8 mouse cellular contexts compared by ENCODE assay signal in genomic region chr1:169655256-169655655, GRCm38 (mm10). TPM values are rescaled to one million over a fixed set of nuclear protein-coding genes. Genes with fewer than 3 reads are reported as not detected.
DNase-seq lines count a peak whose midpoint lies in the region; ATAC-seq and TF ChIP-seq lines count a peak whose summit lies in the region.

Rgs5 (plus strand) TSS chr1:169655501.

- no peak for TF ChIP-seq EP300 in liver, embryonic 14.5 days (IDR thresholded peaks at IDR 0.05; ENCODE audit: low read depth)

- 35% methylated on average over 8 of the region's 8 CpGs for whole genome bisulfite sequencing in forebrain, embryonic 12.5 days
- WGBS in heart, embryonic 13.5 days = 5% methylated on average over 8 of the region's 8 CpGs
- 7% methylated on average over 8 of the region's 8 CpGs for WGBS in liver, embryonic 14.5 days (ENCODE audit: insufficient replicate concordance)

- ATAC-seq in forebrain, embryonic 12.5 days (ENCODE audit: low FRiP score) = no peak
- no peak for ATAC-seq in heart, embryonic 13.5 days (ENCODE audit: extremely low read depth, insufficient number of reproducible peaks, low FRiP score, low TSS enrichment)
- no peak for ATAC-seq in liver, embryonic 14.5 days (ENCODE audit: insufficient read depth)

- no peak within 1 kb of the TSS for H3K27ac ChIP-seq in forebrain, embryonic 12.5 days
- H3K27ac ChIP-seq in heart, embryonic 13.5 days (replicated peaks) = no peak within 1 kb of the TSS; the same call in 1 of the 2 replicates
- no peak within 1 kb of the TSS for H3K27ac ChIP-seq in liver, embryonic 14.5 days

- H3K36me3 ChIP-seq in forebrain, embryonic 12.5 days (replicated peaks) = no peaks in the 10 kb centered on the region
- H3K36me3 ChIP-seq in heart, embryonic 13.5 days = no peaks in the 10 kb centered on the region
- H3K36me3 ChIP-seq in liver, embryonic 14.5 days (replicated peaks; ENCODE audit: control insufficient read depth, insufficient read depth, low read depth) = no peaks in the 10 kb centered on the region

- H3K4me1 ChIP-seq in forebrain, embryonic 12.5 days = peaks cover 14% of the 10 kb centered on the region
- H3K4me1 ChIP-seq in heart, embryonic 13.5 days = peaks cover 26% of the 10 kb centered on the region
- H3K4me1 ChIP-seq in liver, embryonic 14.5 days (replicated peaks; ENCODE audit: control insufficient read depth in 2 of 2, insufficient read depth in 2 of 2, low read length in 1 of 2) = no peaks in the 10 kb centered on the region; a peak in 1 of 4 replicates

- DNase-seq in adrenal gland, postnatal 25 days = peak; percentile 22
- DNase-seq in kidney, postnatal 10 days = peak; percentile 79
- DNase-seq in liver, embryonic 14.5 days (ENCODE audit: low read depth in 3 of 3, low spot score in 3 of 3) = no peak
- DNase-seq in right cerebral cortex, adult 18-20 months = peak; percentile 34
- no peak for DNase-seq in T-cell, adult 2 months (ENCODE audit: low spot score)
- DNase-seq in spleen, adult 12 weeks (ENCODE audit: low spot score) = no peak

- H3K27me3 ChIP-seq in forebrain, embryonic 12.5 days = no peaks in the 10 kb centered on the region
- no peaks in the 10 kb centered on the region for H3K27me3 ChIP-seq in heart, embryonic 13.5 days (replicated peaks)
- H3K27me3 ChIP-seq in liver, embryonic 14.5 days (ENCODE audit: control insufficient read depth, insufficient read depth, low read length) = no peaks in the 10 kb centered on the region

- H3K9ac ChIP-seq in forebrain, embryonic 12.5 days = no peak within 1 kb of the TSS
- peak within 1 kb of the TSS; percentile 40; the same call in 1 of the 2 replicates for H3K9ac ChIP-seq in heart, embryonic 13.5 days
- no peak within 1 kb of the TSS for H3K9ac ChIP-seq in liver, embryonic 14.5 days (replicated peaks)

- no peaks in the 10 kb centered on the region for H3K9me3 ChIP-seq in forebrain, embryonic 12.5 days
- H3K9me3 ChIP-seq in heart, embryonic 13.5 days = no peaks in the 10 kb centered on the region
- no peaks in the 10 kb centered on the region for H3K9me3 ChIP-seq in liver, embryonic 14.5 days (ENCODE audit: control insufficient read depth, low read length)

- H3K4me3 ChIP-seq in forebrain, embryonic 12.5 days (replicated peaks) = no peak within 1 kb of the TSS
- peak within 1 kb of the TSS; percentile 44 for H3K4me3 ChIP-seq in heart, embryonic 13.5 days
- H3K4me3 ChIP-seq in liver, embryonic 14.5 days (ENCODE audit: insufficient read depth in 1 of 2, low read depth in 2 of 2, low read length in 2 of 2) = 0 out of 4 replicates have a peak within 1 kb of the TSS, but pooled peaks of 1 of the 2 experiments have one; percentile 6

- H3K4me2 ChIP-seq in forebrain, embryonic 12.5 days = peak within 1 kb of the TSS; percentile 17; the same call in 1 of the 2 replicates
- peak within 1 kb of the TSS; percentile 67 for H3K4me2 ChIP-seq in heart, embryonic 13.5 days
- peak within 1 kb of the TSS; percentile 6; the same call in 1 of the 2 replicates for H3K4me2 ChIP-seq in liver, embryonic 14.5 days (ENCODE audit: low read depth)

- TF ChIP-seq CTCF in liver, embryonic 14.5 days (IDR thresholded peaks at IDR 0.05; ENCODE audit: low read depth) = no peak

RNA-seq across cellular contexts. Expression of gene Rgs5, which starts in this region (rescaled TPM):
- total RNA-seq in adrenal gland, postnatal 25 days (2021) = 33.6 and 35.4 TPM in 2 replicates
- 4.8 and 5.2 TPM in 2 replicates for polyA plus RNA-seq in forebrain, embryonic 12.5 days (2016; fragmentation: Nextera tagmentation; extraction: Ambion mirVana)
- polyA plus RNA-seq in heart, embryonic 13.5 days (2015; fragmentation: Nextera tagmentation; extraction: Ambion mirVana) = 4.6 and 6.9 TPM in 2 replicates
- 0.21 and 0.30 TPM in 2 replicates for polyA plus RNA-seq in liver, embryonic 14.5 days (2012; rRNA removed)
- 0.15 and 0.42 TPM in 2 replicates for polyA plus RNA-seq in liver, embryonic 14.5 days (2014; fragmentation: Nextera tagmentation; extraction: Ambion mirVana)

Comparison
In these comparisons a context has a peak if more than half of its experiments do, and no peak if none do; other contexts are left out.
1. DNase-seq: peak in adrenal gland, postnatal 25 days (single experiment), kidney, postnatal 10 days (single experiment) and right cerebral cortex, adult 18-20 months (single experiment); none in liver, embryonic 14.5 days (0 of 3), T-cell, adult 2 months (single experiment) and spleen, adult 12 weeks (single experiment).
2. H3K4me2 ChIP-seq: peak in every context shown above with its lines; median percentile 67 in heart, embryonic 13.5 days; 17 in forebrain, embryonic 12.5 days; 6 in liver, embryonic 14.5 days.